Mouse (Mus musculus): ENCODE data around the gene Ermap. TPM values are rescaled to one million over a fixed set of nuclear protein-coding genes. Genes with fewer than 3 reads are reported as not detected.

Ermap gene
- polyA plus RNA-seq, 1 experiment = 0.06 TPM

DNA sequence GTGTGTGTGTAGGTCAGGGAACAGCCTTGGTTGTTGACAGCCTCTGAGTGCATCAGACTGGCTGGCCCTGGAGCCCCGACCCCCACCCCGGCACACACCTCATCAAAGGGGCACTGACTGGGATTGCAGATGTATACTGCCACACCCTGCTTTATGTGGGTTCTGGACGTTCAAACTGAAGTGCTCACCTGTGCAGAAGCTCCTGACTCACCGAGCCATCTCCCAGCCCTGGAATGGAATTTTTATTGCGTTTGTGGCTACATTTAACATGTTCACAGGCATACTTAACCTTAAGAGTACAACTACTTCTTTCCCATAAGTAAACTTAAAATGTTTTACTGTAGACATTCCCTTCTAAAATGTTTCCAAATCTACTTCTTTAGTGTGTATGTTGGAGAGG lies 31.9 kb downstream of the Ermap start:
- WGBS = 40% methylated on average over 5 of the region's 5 CpGs
- Histone ChIP-seq H3K4me3 (ENCODE audit: low read depth, low read length) (no peak overlapping the region), H3K27ac (ENCODE audit: insufficient read depth, low read depth, low read length) (no peak overlapping the region), H3K4me1 (ENCODE audit: control insufficient read depth, insufficient read depth, insufficient read length, low read length) (0 out of 2 replicates have a peak, but pooled peaks cover 2% of the 10 kb centered on the region), H3K27me3 (ENCODE audit: control insufficient read depth, insufficient read depth, low read length) (no peaks in the 10 kb centered on the region), H3K36me3 (ENCODE audit: control insufficient read depth, insufficient read depth, low read length) (no peaks in the 10 kb centered on the region)
- no peak for TF ChIP-seq CTCF (IDR thresholded peaks at IDR 0.05; ENCODE audit: extremely low read depth, insufficient read length, insufficient replicate concordance, low read depth, low read length)
- no peak for TF ChIP-seq POLR2A (IDR thresholded peaks at IDR 0.05; ENCODE audit: low read depth, low read length)

DNA sequence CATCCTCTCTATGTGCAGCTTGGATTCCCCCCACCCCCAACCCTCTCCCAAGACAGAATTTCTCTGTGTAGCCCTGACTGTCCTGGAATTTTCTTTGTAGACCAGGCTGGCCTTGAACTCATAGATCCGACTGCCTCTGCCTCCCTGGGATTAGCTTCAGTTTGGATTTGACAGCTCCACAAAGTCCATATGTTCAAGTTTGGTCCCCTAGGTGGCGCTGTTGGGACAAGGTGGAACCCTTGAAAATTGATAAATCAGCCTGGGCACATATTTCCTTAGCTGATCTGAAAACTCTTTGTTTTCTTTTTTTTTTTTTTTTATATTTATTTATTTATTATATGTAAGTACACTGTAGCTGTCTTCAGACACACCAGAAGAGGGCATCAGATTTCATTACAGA lies 32.6 kb downstream of the Ermap start:
- H3K27me3 ChIP-seq (ENCODE audit: control insufficient read depth, insufficient read depth, low read length) = no peaks in the 10 kb centered on the region
- no peak overlapping the region for H3K27ac ChIP-seq (ENCODE audit: insufficient read depth, low read depth, low read length)
- 21% methylated on average over 2 of the region's 2 CpGs for WGBS
- H3K36me3 ChIP-seq (ENCODE audit: control insufficient read depth, insufficient read depth, low read length) = no peaks in the 10 kb centered on the region
- TF ChIP-seq POLR2A (IDR thresholded peaks at IDR 0.05; ENCODE audit: low read depth, low read length) (no peak), CTCF (IDR thresholded peaks at IDR 0.05; ENCODE audit: extremely low read depth, insufficient read length, insufficient replicate concordance, low read depth, low read length) (peak; percentile 45; the same call in 1 of the 2 replicates)
- no peak overlapping the region for H3K4me3 ChIP-seq (ENCODE audit: low read depth, low read length)
- 0 out of 2 replicates have a peak, but pooled peaks cover 2% of the 10 kb centered on the region for H3K4me1 ChIP-seq (ENCODE audit: control insufficient read depth, insufficient read depth, insufficient read length, low read length)

DNA sequence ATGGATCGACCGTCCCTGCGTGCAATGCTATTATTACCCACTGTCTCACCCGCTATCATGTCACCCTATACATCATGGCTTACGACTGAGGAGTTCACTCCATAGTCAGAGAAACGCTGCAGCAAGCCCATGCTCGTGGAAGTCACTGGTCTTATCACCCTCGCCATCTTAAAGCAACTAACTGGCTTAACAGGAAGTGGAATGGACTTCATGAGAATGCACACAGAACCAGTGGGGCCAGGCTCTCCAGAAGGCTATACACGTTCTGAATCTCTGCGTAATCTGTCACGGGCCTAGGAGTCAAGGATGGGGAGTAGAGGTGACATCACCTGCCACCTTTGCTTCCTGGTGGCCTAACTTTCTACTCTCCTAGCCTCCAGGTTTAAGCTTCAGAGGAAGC lies 41.1 kb downstream of the Ermap start:
- peaks cover 3% of the 10 kb centered on the region; the same call in 1 of the 2 replicates for H3K27me3 ChIP-seq (ENCODE audit: control insufficient read depth, insufficient read depth, low read length)
- WGBS = 77% methylated on average over 11 of the region's 11 CpGs
- TF ChIP-seq CTCF (IDR thresholded peaks at IDR 0.05; ENCODE audit: extremely low read depth, insufficient read length, insufficient replicate concordance, low read depth, low read length) (no peak), POLR2A (IDR thresholded peaks at IDR 0.05; ENCODE audit: low read depth, low read length) (no peak)
- peaks cover 2% of the 10 kb centered on the region; the same call in 1 of the 2 replicates for H3K4me1 ChIP-seq (ENCODE audit: control insufficient read depth, insufficient read depth, insufficient read length, low read length)
- no peaks in the 10 kb centered on the region for H3K36me3 ChIP-seq (ENCODE audit: control insufficient read depth, insufficient read depth, low read length)
- no peak overlapping the region for H3K4me3 ChIP-seq (ENCODE audit: low read depth, low read length)
- H3K27ac ChIP-seq (ENCODE audit: insufficient read depth, low read depth, low read length) = no peak overlapping the region

DNA sequence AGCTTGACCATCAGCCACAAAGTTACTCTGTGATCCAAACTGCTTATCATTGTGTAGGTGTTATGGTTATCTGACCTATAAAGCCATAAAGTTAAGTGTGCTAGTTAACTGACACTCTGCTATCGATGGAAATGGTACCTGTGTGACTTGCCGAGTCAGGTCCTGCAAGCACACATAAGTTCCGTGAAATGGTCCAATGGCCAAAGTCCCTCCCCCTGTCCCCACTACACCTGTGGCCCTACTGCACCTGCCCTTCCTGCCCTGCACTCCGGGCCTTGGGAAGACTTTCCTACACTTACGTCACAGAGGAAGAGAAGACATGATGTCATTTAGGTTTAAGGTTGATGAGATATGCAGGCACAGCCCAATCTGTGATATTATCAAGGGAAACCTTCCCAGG lies 42.5 kb downstream of the Ermap start:
- 24% methylated on average over 5 of the region's 5 CpGs for WGBS
- Histone ChIP-seq H3K4me1 (ENCODE audit: control insufficient read depth, insufficient read depth, insufficient read length, low read length) (peaks cover 2% of the 10 kb centered on the region; the same call in 1 of the 2 replicates), H3K27ac (ENCODE audit: insufficient read depth, low read depth, low read length) (no peak overlapping the region), H3K36me3 (ENCODE audit: control insufficient read depth, insufficient read depth, low read length) (no peaks in the 10 kb centered on the region), H3K27me3 (ENCODE audit: control insufficient read depth, insufficient read depth, low read length) (peaks cover 3% of the 10 kb centered on the region; the same call in 1 of the 2 replicates), H3K4me3 (ENCODE audit: low read depth, low read length) (no peak overlapping the region)
- TF ChIP-seq CTCF (IDR thresholded peaks at IDR 0.05; ENCODE audit: extremely low read depth, insufficient read length, insufficient replicate concordance, low read depth, low read length) = no peak
- no peak for TF ChIP-seq POLR2A (IDR thresholded peaks at IDR 0.05; ENCODE audit: low read depth, low read length)

DNA sequence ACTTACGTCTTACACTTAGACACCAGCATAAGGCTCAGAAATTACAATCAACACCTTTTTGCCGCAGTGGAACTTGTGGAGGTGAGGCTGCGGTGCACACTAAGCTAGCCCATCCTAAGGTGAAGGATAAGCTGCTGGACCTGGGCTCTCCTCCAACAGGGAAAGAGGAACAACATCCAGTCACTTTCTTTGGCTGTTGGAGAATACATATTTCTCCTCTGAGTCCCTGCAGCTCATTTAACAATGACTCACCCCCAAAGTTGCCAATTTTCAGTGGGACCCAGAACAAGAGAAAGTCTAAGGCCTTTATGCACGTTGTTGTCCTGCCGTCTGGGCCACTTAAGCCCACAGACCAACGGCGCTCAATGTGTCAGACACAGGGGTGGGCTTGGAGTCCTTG lies 43.0 kb downstream of the Ermap start:
- TF ChIP-seq POLR2A (IDR thresholded peaks at IDR 0.05; ENCODE audit: low read depth, low read length) = no peak
- no peak for TF ChIP-seq CTCF (IDR thresholded peaks at IDR 0.05; ENCODE audit: extremely low read depth, insufficient read length, insufficient replicate concordance, low read depth, low read length)
- H3K4me1 ChIP-seq (ENCODE audit: control insufficient read depth, insufficient read depth, insufficient read length, low read length) = peaks cover 2% of the 10 kb centered on the region; the same call in 1 of the 2 replicates
- no peaks in the 10 kb centered on the region for H3K36me3 ChIP-seq (ENCODE audit: control insufficient read depth, insufficient read depth, low read length)
- H3K4me3 ChIP-seq (ENCODE audit: low read depth, low read length) = no peak overlapping the region
- no peak overlapping the region for H3K27ac ChIP-seq (ENCODE audit: insufficient read depth, low read depth, low read length)
- WGBS = 72% methylated on average over 7 of the region's 7 CpGs
- peaks cover 3% of the 10 kb centered on the region; the same call in 1 of the 2 replicates for H3K27me3 ChIP-seq (ENCODE audit: control insufficient read depth, insufficient read depth, low read length)

DNA sequence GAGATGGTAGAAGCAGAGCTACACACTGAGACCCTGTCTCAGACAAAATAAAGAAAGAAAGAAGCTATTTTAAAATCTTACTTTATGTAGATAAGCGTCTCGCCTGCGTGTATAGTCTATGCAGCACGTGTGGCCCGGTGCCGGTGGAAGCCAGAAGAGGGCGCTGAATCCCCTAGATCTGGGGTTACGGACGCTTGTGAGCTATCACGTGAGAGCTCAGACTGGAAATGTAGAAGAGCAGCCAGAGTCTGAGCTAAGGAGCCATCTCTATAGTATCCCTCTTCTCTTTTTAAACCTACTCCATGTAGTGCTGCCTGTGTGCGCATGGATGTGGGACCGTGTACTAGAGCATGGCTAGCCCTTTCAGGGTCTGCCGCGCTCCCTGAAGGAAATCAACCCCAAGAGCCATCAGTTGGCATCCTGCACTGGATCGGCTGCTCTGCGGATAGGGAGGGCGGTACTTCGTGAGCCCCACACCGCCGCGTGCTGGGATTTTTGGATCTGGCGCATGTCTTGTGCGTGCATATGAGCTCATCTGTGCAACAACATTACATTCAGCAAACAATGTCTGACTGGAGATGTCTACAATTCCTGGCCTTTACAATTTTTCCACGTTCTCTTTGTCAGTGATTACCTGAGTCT lies 47.5 kb downstream of the Ermap start:
- Histone ChIP-seq H3K36me3 (ENCODE audit: control insufficient read depth, insufficient read depth, low read length) (no peaks in the 10 kb centered on the region), H3K27ac (ENCODE audit: insufficient read depth, low read depth, low read length) (no peak overlapping the region), H3K27me3 (ENCODE audit: control insufficient read depth, insufficient read depth, low read length) (peaks cover 3% of the 10 kb centered on the region; the same call in 1 of the 2 replicates), H3K4me1 (ENCODE audit: control insufficient read depth, insufficient read depth, insufficient read length, low read length) (peaks cover 4% of the 10 kb centered on the region), H3K4me3 (ENCODE audit: low read depth, low read length) (no peak overlapping the region)
- 38% methylated on average over 24 of the region's 24 CpGs for WGBS
- TF ChIP-seq POLR2A (IDR thresholded peaks at IDR 0.05; ENCODE audit: low read depth, low read length) = no peak
- peak; percentile 54; the same call in 1 of the 2 replicates for TF ChIP-seq CTCF (IDR thresholded peaks at IDR 0.05; ENCODE audit: extremely low read depth, insufficient read length, insufficient replicate concordance, low read depth, low read length)

DNA sequence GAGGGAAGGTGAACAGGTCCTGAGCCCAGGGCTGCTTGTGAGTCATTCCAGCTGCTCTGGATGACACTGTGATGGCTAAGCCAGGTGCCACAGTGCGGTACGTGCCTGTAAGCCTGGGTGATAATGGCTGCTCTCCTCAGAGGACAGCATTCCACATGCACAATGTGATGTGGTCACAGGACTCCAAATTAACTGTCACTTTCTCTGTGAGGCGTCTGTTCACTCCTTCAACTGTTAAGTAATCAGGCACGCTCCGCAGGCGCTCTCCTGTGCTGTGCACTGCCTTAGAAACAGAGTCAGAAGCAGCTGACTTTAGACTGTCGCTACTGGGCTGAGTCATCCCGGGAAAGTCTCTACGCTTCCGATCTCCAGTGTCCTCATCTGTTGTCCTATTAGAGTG lies 48.6 kb downstream of the Ermap start:
- TF ChIP-seq POLR2A (IDR thresholded peaks at IDR 0.05; ENCODE audit: low read depth, low read length) (no peak), CTCF (IDR thresholded peaks at IDR 0.05; ENCODE audit: extremely low read depth, insufficient read length, insufficient replicate concordance, low read depth, low read length) (no peak)
- H3K36me3 ChIP-seq (ENCODE audit: control insufficient read depth, insufficient read depth, low read length) = peaks cover 7% of the 10 kb centered on the region
- 65% methylated on average over 10 of the region's 10 CpGs for WGBS
- peaks cover 3% of the 10 kb centered on the region; the same call in 1 of the 2 replicates for H3K27me3 ChIP-seq (ENCODE audit: control insufficient read depth, insufficient read depth, low read length)
- peaks cover 4% of the 10 kb centered on the region for H3K4me1 ChIP-seq (ENCODE audit: control insufficient read depth, insufficient read depth, insufficient read length, low read length)
- no peak overlapping the region for H3K4me3 ChIP-seq (ENCODE audit: low read depth, low read length)
- H3K27ac ChIP-seq (ENCODE audit: insufficient read depth, low read depth, low read length) = no peak overlapping the region
